Mouse (Mus musculus) kidney, adult 10 weeks (tissue): ENCODE data around the gene Vmn2r37. TPM values are rescaled to one million over a fixed set of nuclear protein-coding genes. Genes with fewer than 3 reads are reported as not detected.

ENCODE experiments used
- polyA plus RNA-seq: library from polyadenylated mRNA; stranded (reverse); fragments of 350-450 nt; fragmentation: Illumina TruSeq; extraction: RNeasy Lipid Tissue Mini Kit (QIAGEN cat#74804); gene quantifications from one replicate; pipeline ENCODE4 v1.2.3, GENCODE M21; 2014; ENCODE audit warnings: low read depth, low replicate concordance

Gene Vmn2r37
- polyA plus RNA-seq = not detected

GRCm38 (mm10) chr7:9223553-9223952 is at the start of gene Vmn2r37:
Gene Vmn2r37, minus strand, starts transcription at chr7:9223653.

Other genes starting within 250 kb of the Vmn2r37 start
- not detected for gene Vmn2r39, start 192.9 kb downstream of the Vmn2r37 start, polyA plus RNA-seq
- gene Vmn2r38, start 125.8 kb downstream of the Vmn2r37 start, polyA plus RNA-seq = not detected